Mouse (Mus musculus) erythroblast, adult 5-6 weeks (primary cell): ENCODE data around the gene Jag1. TPM values are rescaled to one million over a fixed set of nuclear protein-coding genes. Genes with fewer than 3 reads are reported as not detected.

Experiments used
- ATAC-seq: replicated peaks from 2 replicates; pipeline ENCODE4 v1.8.0; 2016; ENCODE audit warnings: moderate number of reproducible peaks, mild to moderate bottlenecking, moderate TSS enrichment, inconsistent platforms; ENCODE audit not compliant: poor library complexity, low FRiP score, severe bottlenecking
- total RNA-seq, 2 experiments: library from RNA; stranded (forward) in 1 of 2; stranded (reverse) in 1 of 2; fragments of 150-400 nt in 1 of 2; fragments of 200-764, 138-1000 nt in 1 of 2; gene quantifications; 2 replicates each; pipeline versions ENCODE4 v1.2.3 to v1.2.4; 2015 to 2017; ENCODE audit warnings: low replicate concordance in 2 of 2

Jag1 gene
- total RNA-seq, 2 experiments from 2014 or later = 0.34 to 0.77 TPM

- ATAC-seq = no peak
Measured at GRCm38 (mm10) chr2:137107203-137107602, 9.2 kb downstream of the Jag1 start.

- ATAC-seq = no peak
Measured at GRCm38 (mm10) chr2:137101074-137101473, 15.4 kb downstream of the Jag1 start.

- no peak for ATAC-seq
Measured at GRCm38 (mm10) chr2:137099211-137099734, 17.2 kb downstream of the Jag1 start.

GRCm38 (mm10) chr2:137098269-137099035 lies 18.0 kb downstream of the Jag1 start:
- ATAC-seq = no peak

- no peak for ATAC-seq
Measured at GRCm38 (mm10) chr2:137096981-137097460, 19.4 kb downstream of the Jag1 start.

GRCm38 (mm10) chr2:137094301-137094700 lies 22.1 kb downstream of the Jag1 start:
- ATAC-seq = no peak

GRCm38 (mm10) chr2:137093298-137093630 lies 23.2 kb downstream of the Jag1 start:
- no peak for ATAC-seq

- ATAC-seq = no peak
Measured at GRCm38 (mm10) chr2:137092523-137093297, 23.7 kb downstream of the Jag1 start.

GRCm38 (mm10) chr2:137091766-137092522 lies 24.5 kb downstream of the Jag1 start:
- no peak for ATAC-seq

- no peak for ATAC-seq
Measured at GRCm38 (mm10) chr2:137087705-137088104, 28.7 kb downstream of the Jag1 start.

- no peak for ATAC-seq
Measured at GRCm38 (mm10) chr2:137086621-137087395, 29.6 kb downstream of the Jag1 start.

GRCm38 (mm10) chr2:137085257-137085656 lies 31.2 kb downstream of the Jag1 start:
- no peak for ATAC-seq

- ATAC-seq = no peak
Measured at GRCm38 (mm10) chr2:137082896-137083620, 33.4 kb downstream of the Jag1 start.

- no peak for ATAC-seq
Measured at GRCm38 (mm10) chr2:137081001-137081400, 35.4 kb downstream of the Jag1 start.

GRCm38 (mm10) chr2:137080468-137080867 lies 36.0 kb downstream of the Jag1 start:
- no peak for ATAC-seq

GRCm38 (mm10) chr2:137079721-137080320 lies 36.6 kb downstream of the Jag1 start:
- no peak for ATAC-seq

- ATAC-seq = no peak
Measured at GRCm38 (mm10) chr2:137078771-137079170, 37.7 kb downstream of the Jag1 start.

- ATAC-seq = no peak
Measured at GRCm38 (mm10) chr2:137074313-137074620, 42.2 kb downstream of the Jag1 start.
